Mouse (Mus musculus) MEL (cell line): Measurements from ENCODE around the gene Cacng1. TPM values are rescaled to one million over a fixed set of nuclear protein-coding genes. Genes with fewer than 3 reads are reported as not detected.

Experiments used
- DNase-seq: peaks from one replicate; pipeline ENCODE4 v3.0.0; 2011; ENCODE audit warnings: low read depth, low spot score
- H3K27ac ChIP-seq: 2 replicates; pipeline ENCODE4 v1.5.1; 2012; ENCODE audit warnings: low read depth, mild to moderate bottlenecking, control low read depth, low read length, moderate library complexity; ENCODE audit not compliant: control insufficient read depth
- H3K27me3 ChIP-seq, 2 experiments: fragments of 150-350 bp in 1 of 2; sonication (generic) in 1 of 2; 2 replicates each; pipeline ENCODE4 v1.6.1; 2012; ENCODE audit warnings: low read length in 2 of 2, mild to moderate bottlenecking in 2 of 2, improper control_type of control experiment in 1 of 2, moderate library complexity in 1 of 2; ENCODE audit not compliant: insufficient read depth in 2 of 2, control insufficient read depth in 1 of 2
- H3K36me3 ChIP-seq, 2 experiments: 2 replicates each; pipeline ENCODE4 v1.6.1; 2012 to 2014; ENCODE audit warnings: low read length in 2 of 2, improper control_type of control experiment in 1 of 2, inconsistent platforms in 1 of 2, mild to moderate bottlenecking in 1 of 2; ENCODE audit not compliant: insufficient read depth in 2 of 2, control insufficient read depth in 1 of 2
- H3K4me1 ChIP-seq, 2 experiments: fragments of 150-350 bp in 1 of 2; sonication (generic) in 1 of 2; 2 replicates each; pipeline ENCODE4 v1.6.1; 2012; ENCODE audit warnings: low read length in 2 of 2, improper control_type of control experiment in 1 of 2, mild to moderate bottlenecking in 1 of 2; ENCODE audit not compliant: insufficient read depth in 2 of 2, control insufficient read depth in 1 of 2
- H3K4me3 ChIP-seq, 2 experiments: fragments of 150-350 bp in 1 of 2; sonication (generic) in 1 of 2; 2 replicates each; pipeline ENCODE4 v1.5.1; 2012; ENCODE audit warnings: low read depth in 2 of 2, low read length in 2 of 2, mild to moderate bottlenecking in 2 of 2, moderate library complexity in 2 of 2, control low read depth in 1 of 2, improper control_type of control experiment in 1 of 2; ENCODE audit not compliant: control insufficient read depth in 1 of 2, insufficient read depth in 1 of 2
- H3K79me2 ChIP-seq: 2 replicates; pipeline ENCODE4 v1.6.1; 2012; ENCODE audit warnings: mild to moderate bottlenecking, low read length, moderate library complexity; ENCODE audit not compliant: control insufficient read depth, poor library complexity, insufficient read depth
- H3K9ac ChIP-seq: 2 replicates; pipeline ENCODE4 v1.6.1; 2012; ENCODE audit warnings: low read depth, mild to moderate bottlenecking, control low read depth, low read length, moderate library complexity; ENCODE audit not compliant: control insufficient read depth, poor library complexity, severe bottlenecking
- H3K9me3 ChIP-seq: fragments of 150-350 bp; sonication (generic); replicated peaks from 2 replicates; pipeline ENCODE4 v1.6.1; 2012; ENCODE audit warnings: mild to moderate bottlenecking, low read length, improper control_type of control experiment, moderate library complexity; ENCODE audit not compliant: insufficient read depth
- CHD1 ChIP-seq: IDR thresholded peaks from 2 replicates; pipeline ENCODE4 v1.6.1; 2012; ENCODE audit warnings: low read depth, mild to moderate bottlenecking, inconsistent platforms, low read length, improper control_type of control experiment
- CHD2 ChIP-seq: IDR thresholded peaks from 2 replicates; pipeline ENCODE4 v1.6.1; 2011; ENCODE audit warnings: low read length, improper control_type of control experiment
- ELF1 ChIP-seq: IDR thresholded peaks from 2 replicates; pipeline ENCODE4 v1.6.1; 2014; ENCODE audit warnings: low read depth, mild to moderate bottlenecking, inconsistent platforms, low read length, improper control_type of control experiment, moderate library complexity
- GABPA ChIP-seq: IDR thresholded peaks from 2 replicates; pipeline ENCODE4 v1.6.1; 2012; ENCODE audit warnings: low read depth, mild to moderate bottlenecking, inconsistent platforms, low read length, improper control_type of control experiment, moderate library complexity
- GATA1 ChIP-seq: IDR thresholded peaks from 2 replicates; pipeline ENCODE4 v1.6.1; 2011; ENCODE audit warnings: low read depth, low read length, improper control_type of control experiment
- MAZ ChIP-seq: IDR thresholded peaks from 2 replicates; pipeline ENCODE4 v1.6.1; 2012; ENCODE audit warnings: low read depth, mild to moderate bottlenecking, inconsistent platforms, low read length, improper control_type of control experiment
- MYC ChIP-seq: IDR thresholded peaks from 2 replicates; pipeline ENCODE4 v1.6.1; 2011; ENCODE audit warnings: low read depth, mild to moderate bottlenecking, low read length, improper control_type of control experiment, moderate library complexity
- NRF1 ChIP-seq: IDR thresholded peaks from 2 replicates; pipeline ENCODE4 v1.6.1; 2014; ENCODE audit warnings: low read depth, mild to moderate bottlenecking, inconsistent platforms, low read length, improper control_type of control experiment, moderate library complexity; ENCODE audit not compliant: poor library complexity, insufficient read depth, severe bottlenecking
- POLR2A ChIP-seq, 2 experiments: IDR thresholded peaks; 2 replicates each; pipeline ENCODE4 v1.6.1; 2011 to 2012; ENCODE audit warnings: low read length in 2 of 2, mild to moderate bottlenecking in 2 of 2, control low read depth in 1 of 2, improper control_type of control experiment in 1 of 2, low read depth in 1 of 2, moderate library complexity in 1 of 2; ENCODE audit not compliant: control insufficient read depth in 1 of 2, insufficient read depth in 1 of 2, poor library complexity in 1 of 2
- SMC3 ChIP-seq: IDR thresholded peaks from 2 replicates; pipeline ENCODE4 v1.6.1; 2011; ENCODE audit warnings: low read depth, low read length, improper control_type of control experiment
- TAL1 ChIP-seq: IDR thresholded peaks from 2 replicates; pipeline ENCODE4 v1.6.1; 2012; ENCODE audit warnings: mild to moderate bottlenecking, inconsistent platforms, low read length, moderate library complexity, mixed read lengths
- TBP ChIP-seq: IDR thresholded peaks from 2 replicates; pipeline ENCODE4 v1.8.0; 2011; ENCODE audit warnings: low read depth, low read length, improper control_type of control experiment
- TCF12 ChIP-seq: IDR thresholded peaks from 2 replicates; pipeline ENCODE4 v1.6.1; 2014; ENCODE audit warnings: low read depth, mild to moderate bottlenecking, inconsistent platforms, low read length, improper control_type of control experiment, moderate library complexity
- USF1 ChIP-seq: IDR thresholded peaks from 2 replicates; pipeline ENCODE4 v1.6.1; 2014; ENCODE audit warnings: low read depth, mild to moderate bottlenecking, inconsistent platforms, low read length, improper control_type of control experiment, moderate library complexity
- USF2 ChIP-seq, 2 experiments: IDR thresholded peaks; 2 replicates each; pipeline ENCODE4 v1.6.1; 2011 to 2012; ENCODE audit warnings: improper control_type of control experiment in 2 of 2, low read length in 2 of 2, borderline replicate concordance in 1 of 2, inconsistent platforms in 1 of 2, low read depth in 1 of 2, mild to moderate bottlenecking in 1 of 2; ENCODE audit not compliant: insufficient read depth in 1 of 2
- ZKSCAN1 ChIP-seq: IDR thresholded peaks from 2 replicates; pipeline ENCODE4 v1.6.1; 2012; ENCODE audit warnings: low read depth, mild to moderate bottlenecking, inconsistent platforms, low read length, improper control_type of control experiment, moderate library complexity
- ZNF384 ChIP-seq: IDR thresholded peaks from 2 replicates; pipeline ENCODE4 v1.6.1; 2012; ENCODE audit warnings: low read depth, mild to moderate bottlenecking, inconsistent platforms, low read length, improper control_type of control experiment
- polyA plus RNA-seq, 2 experiments: library from polyadenylated mRNA; stranded (reverse) in 1 of 2; unstranded in 1 of 2; fragments of >175 nt in 1 of 2; fragments of >200 nt in 1 of 2; gene quantifications; 2 replicates each; pipeline versions ENCODE4 v1.2.1 to v1.2.4; 2012; ENCODE audit warnings: low replicate concordance in 2 of 2, low read depth in 1 of 2; ENCODE audit not compliant: insufficient read length in 2 of 2, insufficient read depth in 1 of 2, missing spikeins in 1 of 2
- total RNA-seq: library from RNA; depleted of rRNA; stranded (reverse); fragments of 300-350 nt; gene quantifications from 2 replicates; pipeline ENCODE4 v1.2.3, GENCODE M21; 2012

The Cacng1 gene
- total and polyA plus RNA-seq, 3 experiments = not detected

GRCm38 (mm10) chr11:107761790-107762500 is 45.6 kb upstream of the Cacng1 start:
- DNase-seq = no peak
- Histone ChIP-seq H3K4me3 (no peak overlapping the region), H3K79me2 (no peaks in the 10 kb centered on the region), H3K27ac (no peak overlapping the region), H3K9me3 (no peaks in the 10 kb centered on the region), H3K9ac (no peak overlapping the region), H3K36me3 (no peaks in the 10 kb centered on the region), H3K27me3 (peaks cover 2 to 5% of the 10 kb centered on the region in 2 experiments; a peak in 2 of 4 replicates), H3K4me1 (no peaks in the 10 kb centered on the region)
- no peak for TF ChIP-seq TAL1
- TF ChIP-seq TCF12 = no peak
- no peak for TF ChIP-seq ZNF384
- TF ChIP-seq USF2 (IDR thresholded peaks at IDR 0.05; ENCODE audit: borderline replicate concordance in 1 of 2, insufficient read depth in 1 of 2, low read depth in 1 of 2, low read length in 2 of 2) = no peak
- TF ChIP-seq MAZ = no peak
- no peak for TF ChIP-seq GABPA
- TF ChIP-seq NRF1 = no peak
- TF ChIP-seq CHD1 = no peak
- no peak for TF ChIP-seq TBP
- no peak for TF ChIP-seq CHD2
- no peak for TF ChIP-seq ELF1
- no peak for TF ChIP-seq MYC
- no peak for TF ChIP-seq ZKSCAN1
- no peak for TF ChIP-seq GATA1

- no peak overlapping the region for H3K9ac ChIP-seq
- H3K4me3 ChIP-seq = no peak overlapping the region
- H3K27ac ChIP-seq = no peak overlapping the region
- DNase-seq = no peak
- no peaks in the 10 kb centered on the region for H3K79me2 ChIP-seq
- no peaks in the 10 kb centered on the region for H3K9me3 ChIP-seq
- TF ChIP-seq ELF1 = no peak
- no peak for TF ChIP-seq TAL1
- H3K4me1 ChIP-seq = no peaks in the 10 kb centered on the region
- peaks cover 0 to 5% of the 10 kb centered on the region in 2 experiments; a peak in 1 of 4 replicates for H3K27me3 ChIP-seq
- no peaks in the 10 kb centered on the region for H3K36me3 ChIP-seq
Observed at GRCm38 (mm10) chr11:107760001-107760400, 43.7 kb upstream of the Cacng1 start.

GRCm38 (mm10) chr11:107759516-107759915 is 43.2 kb upstream of the Cacng1 start:
- DNase-seq = no peak
- H3K9ac ChIP-seq = no peak overlapping the region
- no peaks in the 10 kb centered on the region for H3K4me1 ChIP-seq
- H3K36me3 ChIP-seq = no peaks in the 10 kb centered on the region
- H3K27ac ChIP-seq = no peak overlapping the region
- H3K79me2 ChIP-seq = no peaks in the 10 kb centered on the region
- peaks cover 0 to 5% of the 10 kb centered on the region in 2 experiments; a peak in 1 of 4 replicates for H3K27me3 ChIP-seq
- H3K9me3 ChIP-seq = no peaks in the 10 kb centered on the region
- TF ChIP-seq POLR2A (IDR thresholded peaks at IDR 0.05; ENCODE audit: control insufficient read depth in 1 of 2, insufficient read depth in 1 of 2, low read depth in 1 of 2, low read length in 2 of 2, poor library complexity in 1 of 2) = no peak
- no peak for TF ChIP-seq SMC3
- peak; percentile 45; the same call in 1 of the 2 replicates for TF ChIP-seq USF1
- H3K4me3 ChIP-seq = no peak overlapping the region
